Mouse (Mus musculus) intestine, embryonic 16.5 days (tissue): Measurements from ENCODE around the gene Zmynd19. TPM values are rescaled to one million over a fixed set of nuclear protein-coding genes. Genes with fewer than 3 reads are reported as not detected.
A peak's percentile ranks its signal among the peaks of the same experiment; 100 is the strongest.

Source experiments
- ATAC-seq: fragments of 200-750 bp; cut with Nextera tagmentation; 2 replicates; pipeline ENCODE4 v1.8.0; 2017; ENCODE audit warnings: moderate TSS enrichment, moderate library complexity
- H3K27ac ChIP-seq: fragments of 300-500 bp; sonication (generic); 2 replicates; pipeline ENCODE4 v1.5.1; 2014; ENCODE audit warnings: mild to moderate bottlenecking, low read length
- H3K27me3 ChIP-seq: fragments of 300-500 bp; sonication (generic); replicated peaks from 2 replicates; pipeline ENCODE4 v1.6.1; 2014; ENCODE audit warnings: low read length, control low read depth, mixed read lengths; ENCODE audit not compliant: control insufficient read depth, insufficient read depth
- H3K36me3 ChIP-seq: fragments of 300-500 bp; sonication (generic); 2 replicates; pipeline ENCODE4 v1.6.1; 2014; ENCODE audit warnings: low read length, control low read depth; ENCODE audit not compliant: control insufficient read depth, insufficient read depth
- H3K4me1 ChIP-seq: fragments of 300-500 bp; sonication (generic); 2 replicates; pipeline ENCODE4 v1.6.1; 2014; ENCODE audit warnings: low read length, control low read depth, mixed read lengths; ENCODE audit not compliant: control insufficient read depth, insufficient read depth
- H3K4me2 ChIP-seq: fragments of 300-500 bp; sonication (generic); 2 replicates; pipeline ENCODE4 v1.6.1; 2014; ENCODE audit warnings: low read depth, low read length, control low read depth
- H3K4me3 ChIP-seq: fragments of 300-500 bp; sonication (generic); 2 replicates; pipeline ENCODE4 v1.5.1; 2014; ENCODE audit warnings: mild to moderate bottlenecking, low read length
- H3K9ac ChIP-seq: fragments of 300-500 bp; sonication (generic); 2 replicates; pipeline ENCODE4 v1.6.1; 2014; ENCODE audit warnings: low read depth, low read length
- H3K9me3 ChIP-seq: fragments of 300-500 bp; sonication (generic); 2 replicates; pipeline ENCODE4 v1.6.1; 2016; ENCODE audit warnings: low read length, control low read depth; ENCODE audit not compliant: control insufficient read depth
- WGBS: fragments of 180-500 bp; shearing (Covaris S2); extraction: QIAGEN DNeasy Blood & Tissue Kit; methylation state at CpG from one replicate; pipeline ENCODE4 v1.1.7; 2014; 5-methylcytosine and 5-hydroxymethylcytosine counted together
- polyA plus RNA-seq: library from polyadenylated mRNA; unstranded; fragments of >200 nt; fragmentation: Nextera tagmentation; extraction: Ambion mirVana; gene quantifications from 2 replicates; pipeline ENCODE4 v1.2.1, GENCODE M21; 2015

Zmynd19 gene
- polyA plus RNA-seq, 1 experiment from 2014 or later, result 2.1 TPM

DNA sequence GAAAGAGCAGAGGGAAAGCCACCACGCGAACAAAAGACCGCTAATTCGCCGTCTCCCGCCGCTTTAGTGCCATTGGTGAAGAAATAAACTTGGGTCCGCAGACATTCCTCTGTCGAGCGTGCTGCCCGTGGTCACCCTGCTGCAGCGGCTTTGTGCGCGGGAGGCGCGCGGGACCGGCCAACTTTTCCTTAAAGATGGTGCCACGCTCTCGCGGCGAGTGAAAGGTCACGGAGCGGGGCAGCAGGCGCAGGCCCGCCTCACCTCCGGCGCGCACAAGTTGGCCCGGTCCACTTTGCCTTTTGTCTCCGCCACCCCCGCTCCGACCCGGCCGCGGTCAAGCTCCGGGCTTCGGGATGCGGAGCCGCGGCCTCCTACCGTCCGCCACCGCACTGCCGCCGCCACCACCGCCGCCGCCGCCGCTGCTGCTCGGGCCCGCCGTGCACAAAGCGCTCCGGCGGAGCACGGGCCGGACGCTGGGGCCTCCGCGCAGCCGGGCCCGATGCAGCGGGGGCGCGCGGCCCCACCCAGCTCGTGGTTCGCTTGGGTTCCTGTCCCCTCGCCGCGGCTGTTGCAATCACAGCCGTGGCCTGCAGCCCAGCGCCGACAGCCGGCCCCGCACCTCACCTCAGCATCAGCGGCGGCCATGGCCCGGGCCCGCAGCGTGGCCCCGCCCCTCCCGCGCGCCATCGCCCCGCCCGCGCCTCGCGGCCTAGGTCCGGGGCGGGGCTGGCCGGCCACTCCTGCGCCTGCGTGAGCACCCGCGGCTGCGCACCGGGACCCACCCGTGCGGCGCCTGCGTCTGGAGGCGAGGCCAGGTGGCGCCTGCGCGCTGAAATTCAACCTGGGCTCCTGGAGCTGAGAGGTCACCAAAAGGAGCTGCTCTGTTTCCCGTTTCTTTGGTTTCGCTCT is 30.4 kb upstream of the Zmynd19 start, which contains the start of gene Ehmt1:
Gene Ehmt1 (minus strand): TSS at position 685 of the 909 bp plus-strand sequence.
- Histone ChIP-seq H3K4me2 (peak within 1 kb of the TSS; percentile 69), H3K4me3 (peak within 1 kb of the TSS; percentile 89), H3K9me3 (no peaks in the 10 kb centered on the region), H3K4me1 (peaks cover 7% of the 10 kb centered on the region), H3K27me3 (no peaks in the 10 kb centered on the region), H3K36me3 (no peaks in the 10 kb centered on the region), H3K27ac (peak within 1 kb of the TSS; percentile 94), H3K9ac (peak within 1 kb of the TSS; percentile 97)
- peak; percentile 98 for ATAC-seq
- under 1% methylated on average over 107 of the region's 112 CpGs for WGBS

DNA sequence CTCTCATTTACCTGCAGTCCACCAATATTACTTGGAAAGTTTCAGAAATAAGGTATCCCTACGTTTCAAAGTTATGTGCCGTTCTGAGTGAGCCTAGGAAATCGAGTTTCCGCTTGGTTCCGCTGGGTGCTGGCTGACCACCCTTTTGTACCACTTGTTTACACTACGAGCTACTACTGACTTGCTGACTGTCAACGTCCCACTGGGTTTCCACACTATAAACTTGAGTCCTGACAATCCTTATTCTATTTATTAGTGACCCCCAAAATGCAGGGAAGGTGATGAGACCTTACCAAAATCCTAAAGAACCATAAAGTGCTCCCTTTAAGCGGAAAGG is 29.8 kb upstream of the Zmynd19 start:
- peak overlapping the region; percentile 69 for H3K4me2 ChIP-seq
- H3K27me3 ChIP-seq, result no peaks in the 10 kb centered on the region
- H3K9me3 ChIP-seq, result no peaks in the 10 kb centered on the region
- H3K4me3 ChIP-seq, result peak overlapping the region; percentile 89
- peak; percentile 67 for ATAC-seq
- WGBS, result 8% methylated on average over 8 of the region's 8 CpGs
- H3K9ac ChIP-seq, result peak overlapping the region; percentile 74
- H3K36me3 ChIP-seq, result no peaks in the 10 kb centered on the region
- H3K4me1 ChIP-seq, result peaks cover 7% of the 10 kb centered on the region
- H3K27ac ChIP-seq, result peak overlapping the region; percentile 76

DNA sequence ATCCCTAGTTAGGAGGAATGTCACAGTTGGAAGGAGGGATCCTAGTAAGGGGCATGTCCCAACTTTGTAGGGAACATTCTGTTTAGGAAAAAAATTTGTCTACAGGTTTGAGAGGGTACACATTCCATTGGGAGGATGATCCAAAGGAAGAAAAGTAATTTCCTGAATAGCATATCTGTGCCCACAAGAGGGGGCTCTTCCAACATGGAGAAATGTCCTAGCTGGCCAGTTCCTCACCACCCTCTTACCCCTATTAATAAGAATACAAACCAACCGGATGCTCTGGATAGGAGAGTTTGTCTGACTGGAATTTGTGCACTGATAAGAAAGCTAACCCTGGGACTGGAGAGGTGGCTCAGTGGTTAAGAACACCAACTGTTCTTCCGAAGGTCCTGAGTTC is 26.0 kb upstream of the Zmynd19 start:
- 52% methylated on average over 2 of the region's 2 CpGs for WGBS
- H3K9ac ChIP-seq, result no peak overlapping the region
- ATAC-seq, result no peak
- no peaks in the 10 kb centered on the region for H3K27me3 ChIP-seq
- peaks cover 8% of the 10 kb centered on the region for H3K4me1 ChIP-seq
- H3K36me3 ChIP-seq, result no peaks in the 10 kb centered on the region
- H3K4me2 ChIP-seq, result no peak overlapping the region
- H3K9me3 ChIP-seq, result no peaks in the 10 kb centered on the region
- no peak overlapping the region for H3K27ac ChIP-seq
- H3K4me3 ChIP-seq, result no peak overlapping the region

DNA sequence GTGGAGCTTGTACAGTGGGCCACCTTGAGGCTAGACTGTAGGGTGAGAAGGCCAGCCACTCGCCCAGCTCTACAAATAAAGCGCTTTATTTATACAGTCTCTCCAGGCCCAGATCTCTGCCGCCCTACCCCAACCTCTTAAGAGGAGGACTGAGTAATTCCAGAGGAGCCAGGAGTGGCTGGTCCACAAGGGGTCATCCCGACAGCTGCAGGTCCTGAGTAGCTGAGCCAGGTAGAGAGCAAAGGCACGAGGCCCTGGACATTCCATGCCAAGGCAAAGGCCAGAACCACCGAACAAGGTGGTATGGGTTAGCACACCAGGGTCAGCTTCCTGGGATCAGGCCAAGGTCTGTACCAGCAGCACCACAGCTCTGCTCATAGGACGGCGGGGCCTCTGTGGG is 24.3 kb upstream of the Zmynd19 start:
- Histone ChIP-seq H3K27me3 (no peaks in the 10 kb centered on the region), H3K9ac (no peak overlapping the region), H3K4me3 (no peak overlapping the region), H3K9me3 (no peaks in the 10 kb centered on the region), H3K36me3 (no peaks in the 10 kb centered on the region), H3K4me2 (no peak overlapping the region), H3K4me1 (peaks cover 8% of the 10 kb centered on the region), H3K27ac (no peak overlapping the region)
- no peak for ATAC-seq
- 79% methylated on average over 8 of the region's 8 CpGs for WGBS

DNA sequence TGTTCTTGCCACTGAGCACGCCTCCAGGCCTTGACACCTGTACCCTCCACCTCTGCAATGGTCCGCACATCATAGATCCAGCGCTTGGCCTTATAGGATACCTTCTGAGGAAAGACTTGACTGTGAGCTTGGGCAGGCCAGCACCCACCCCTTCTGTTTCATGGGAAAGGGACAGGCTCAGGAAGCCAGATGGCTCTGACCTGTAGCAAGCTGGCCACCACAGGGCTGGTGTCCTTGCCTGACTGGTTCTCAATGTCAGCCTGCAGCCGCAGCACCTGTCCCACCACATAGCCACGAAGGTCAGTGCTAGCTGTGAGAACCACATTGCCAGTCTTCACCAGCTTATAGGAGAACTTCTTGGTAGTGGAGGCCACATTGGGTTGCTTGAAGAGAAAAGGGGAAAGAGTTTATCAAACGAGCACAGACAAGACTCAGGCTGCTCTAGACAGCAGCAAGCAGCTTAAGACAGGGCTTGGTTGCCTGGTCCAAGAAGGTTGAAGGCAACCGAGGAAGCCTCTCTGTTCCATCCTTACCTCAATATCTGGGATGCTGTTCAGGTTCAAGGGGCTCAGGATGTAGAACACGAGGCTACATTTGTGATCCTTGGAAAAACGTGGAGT is 23.1 kb upstream of the Zmynd19 start:
- H3K9ac ChIP-seq, result no peak overlapping the region
- no peaks in the 10 kb centered on the region for H3K27me3 ChIP-seq
- no peaks in the 10 kb centered on the region for H3K36me3 ChIP-seq
- WGBS, result 82% methylated on average over 9 of the region's 9 CpGs
- no peak for ATAC-seq
- peaks cover 8% of the 10 kb centered on the region for H3K4me1 ChIP-seq
- H3K4me3 ChIP-seq, result no peak overlapping the region
- H3K27ac ChIP-seq, result no peak overlapping the region
- H3K9me3 ChIP-seq, result no peaks in the 10 kb centered on the region
- H3K4me2 ChIP-seq, result no peak overlapping the region

DNA sequence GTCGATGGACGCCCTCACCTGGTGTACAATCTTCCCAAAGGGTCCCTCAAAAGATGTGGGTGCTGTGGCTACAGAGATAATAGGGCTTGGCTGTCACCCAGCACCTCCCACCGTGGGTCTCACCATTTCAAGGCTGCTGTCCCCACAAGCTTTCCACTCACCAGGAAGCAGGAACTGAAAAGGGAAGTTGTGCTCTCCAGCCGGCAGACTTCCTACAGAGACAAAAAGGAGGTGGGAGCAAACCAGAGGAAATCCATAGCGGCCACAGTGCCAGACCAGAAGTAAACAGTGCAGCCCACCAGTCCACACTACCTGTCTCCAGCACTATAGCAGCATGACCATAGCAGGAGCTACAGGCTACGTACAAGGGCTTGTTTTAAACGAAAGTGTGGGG is 22.6 kb upstream of the Zmynd19 start:
- WGBS, result 59% methylated on average over 7 of the region's 7 CpGs
- no peak for ATAC-seq
- no peak overlapping the region for H3K9ac ChIP-seq
- peaks cover 8% of the 10 kb centered on the region for H3K4me1 ChIP-seq
- H3K4me3 ChIP-seq, result no peak overlapping the region
- H3K27ac ChIP-seq, result no peak overlapping the region
- H3K36me3 ChIP-seq, result no peaks in the 10 kb centered on the region
- H3K27me3 ChIP-seq, result no peaks in the 10 kb centered on the region
- no peak overlapping the region for H3K4me2 ChIP-seq
- no peaks in the 10 kb centered on the region for H3K9me3 ChIP-seq

DNA sequence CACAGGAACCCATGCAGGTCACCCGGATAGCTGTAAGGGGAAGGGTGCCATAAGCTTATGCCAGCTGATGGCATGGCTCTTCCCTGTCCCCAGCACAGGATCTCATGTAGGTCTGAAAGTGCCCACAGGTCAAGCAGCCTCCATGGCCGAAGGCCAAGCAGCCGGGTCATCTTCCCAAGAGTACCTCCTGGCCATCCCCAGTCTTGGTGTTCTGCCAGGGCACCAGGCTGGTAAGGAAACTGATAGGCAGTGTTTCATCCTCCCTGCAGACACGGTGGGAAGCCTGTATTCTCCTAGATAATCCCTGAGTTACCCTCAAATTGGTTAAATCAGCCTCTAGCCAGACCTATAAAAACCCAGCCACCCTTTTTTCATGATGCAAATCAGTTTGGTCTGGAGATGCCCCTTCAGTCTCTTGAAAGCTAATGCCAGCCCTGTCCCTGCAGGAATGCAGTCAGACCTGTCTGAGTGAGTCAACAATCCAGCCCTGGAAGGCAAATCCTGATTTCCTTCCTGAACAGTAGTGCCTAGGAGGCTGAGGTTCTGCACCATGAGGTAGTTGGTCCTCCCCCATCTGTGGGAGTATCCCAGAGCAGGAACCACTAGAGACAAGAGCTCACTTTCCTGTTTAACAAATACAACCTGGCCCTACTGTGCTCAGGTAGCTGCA is 21.6 kb upstream of the Zmynd19 start:
- ATAC-seq, result peak; percentile 83
- H3K4me2 ChIP-seq, result no peak overlapping the region
- WGBS, result 51% methylated on average over 4 of the region's 4 CpGs
- H3K4me3 ChIP-seq, result no peak overlapping the region
- H3K9ac ChIP-seq, result peak overlapping the region; percentile 15; the same call in 1 of the 2 replicates
- H3K27me3 ChIP-seq, result no peaks in the 10 kb centered on the region
- no peaks in the 10 kb centered on the region for H3K9me3 ChIP-seq
- H3K27ac ChIP-seq, result peak overlapping the region; percentile 33
- no peaks in the 10 kb centered on the region for H3K36me3 ChIP-seq
- peaks cover 8% of the 10 kb centered on the region for H3K4me1 ChIP-seq

DNA sequence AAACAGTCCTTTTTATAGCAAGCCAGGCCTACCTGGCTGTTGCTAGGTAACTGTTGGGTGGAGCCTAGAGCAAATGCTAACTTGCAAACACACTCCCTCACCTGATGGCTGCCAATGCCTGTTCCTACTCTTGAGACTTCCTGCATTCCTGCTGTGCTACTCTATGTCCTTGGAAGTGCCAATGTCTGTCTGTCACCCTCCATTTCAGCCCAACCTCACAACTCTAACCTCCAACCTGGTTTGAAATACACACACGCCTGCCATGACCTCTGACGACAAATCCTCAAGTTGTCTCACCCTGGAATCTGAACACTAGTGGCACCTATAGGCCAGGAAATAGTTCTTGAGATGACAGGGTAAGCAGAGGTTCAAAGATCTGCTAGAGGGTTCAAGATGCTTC is 20.5 kb upstream of the Zmynd19 start:
- Histone ChIP-seq H3K9me3 (no peaks in the 10 kb centered on the region), H3K27me3 (no peaks in the 10 kb centered on the region), H3K9ac (no peak overlapping the region), H3K4me2 (no peak overlapping the region), H3K4me1 (peaks cover 13% of the 10 kb centered on the region), H3K36me3 (no peaks in the 10 kb centered on the region), H3K27ac (no peak overlapping the region), H3K4me3 (no peak overlapping the region)
- 46% methylated on average over 2 of the region's 2 CpGs for WGBS
- ATAC-seq, result peak; percentile 74

DNA sequence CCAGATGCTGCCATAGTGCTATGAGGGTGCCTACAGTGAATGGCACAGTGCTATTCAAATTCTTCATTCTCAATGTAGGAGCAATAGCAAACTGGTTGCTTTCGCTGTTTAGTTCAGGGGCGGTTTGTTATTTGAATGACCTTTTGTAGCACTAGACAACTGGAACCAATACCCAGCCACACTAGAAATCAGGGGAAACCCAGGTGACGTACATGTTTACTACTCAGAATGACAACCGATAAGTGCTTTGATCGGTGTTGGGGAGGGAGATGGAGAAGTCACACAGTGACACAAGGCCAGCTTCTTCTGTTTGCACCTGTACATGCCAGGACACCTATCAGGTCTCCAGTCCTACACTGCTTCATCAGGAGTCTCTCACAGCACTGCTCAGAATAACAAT is 20.0 kb upstream of the Zmynd19 start:
- WGBS, result 88% methylated on average over 5 of the region's 5 CpGs

More for the DNA sequence above, 20.0 kb upstream of the Zmynd19 start:
- Histone ChIP-seq H3K27ac (no peak overlapping the region), H3K4me1 (peaks cover 13% of the 10 kb centered on the region), H3K36me3 (no peaks in the 10 kb centered on the region), H3K4me3 (no peak overlapping the region), H3K9me3 (no peaks in the 10 kb centered on the region), H3K9ac (no peak overlapping the region), H3K27me3 (no peaks in the 10 kb centered on the region), H3K4me2 (no peak overlapping the region)
- no peak for ATAC-seq
